Mouse (Mus musculus): Measurements from ENCODE around the gene 1700003E16Rik. TPM values are rescaled to one million over a fixed set of nuclear protein-coding genes. Genes with fewer than 3 reads are reported as not detected.
A peak's percentile ranks its signal among the peaks of the same experiment; 100 is the strongest.

1700003E16Rik gene
- total RNA-seq, 2 experiments from 2014 or later: not detected

- ATAC-seq (replicated peaks; ENCODE audit: low FRiP score, poor library complexity, severe bottlenecking): peak; percentile 67
These were observed 31.3 kb upstream of the 1700003E16Rik start for GRCm38 (mm10) chr6:83124851-83125312.

GRCm38 (mm10) chr6:83125331-83125730, 30.9 kb upstream of the 1700003E16Rik start, which contains the start of gene Ino80b:
Ino80b (minus strand) TSS chr6:83125431.
- ATAC-seq (replicated peaks; ENCODE audit: low FRiP score, poor library complexity, severe bottlenecking): no peak

- ATAC-seq (replicated peaks; ENCODE audit: low FRiP score, poor library complexity, severe bottlenecking): no peak
These were observed 28.8 kb upstream of the 1700003E16Rik start for GRCm38 (mm10) chr6:83127419-83127818.

GRCm38 (mm10) chr6:83131469-83132034, 24.7 kb upstream of the 1700003E16Rik start:
- ATAC-seq (replicated peaks; ENCODE audit: low FRiP score, poor library complexity, severe bottlenecking): no peak

GRCm38 (mm10) chr6:83132176-83132919, 23.9 kb upstream of the 1700003E16Rik start:
- ATAC-seq (replicated peaks; ENCODE audit: low FRiP score, poor library complexity, severe bottlenecking): no peak

GRCm38 (mm10) chr6:83134226-83134625, 22.0 kb upstream of the 1700003E16Rik start:
- no peak for ATAC-seq (replicated peaks; ENCODE audit: low FRiP score, poor library complexity, severe bottlenecking)

GRCm38 (mm10) chr6:83134951-83135513, 21.2 kb upstream of the 1700003E16Rik start, which contains the start of gene Rtkn:
Rtkn (plus strand) TSS chr6:83135463.
- ATAC-seq (replicated peaks; ENCODE audit: low FRiP score, poor library complexity, severe bottlenecking): no peak

- no peak for ATAC-seq (replicated peaks; ENCODE audit: low FRiP score, poor library complexity, severe bottlenecking)
These were observed 20.5 kb upstream of the 1700003E16Rik start for GRCm38 (mm10) chr6:83135571-83136161.

GRCm38 (mm10) chr6:83136291-83136880, 19.8 kb upstream of the 1700003E16Rik start:
- no peak for ATAC-seq (replicated peaks; ENCODE audit: low FRiP score, poor library complexity, severe bottlenecking)

GRCm38 (mm10) chr6:83136881-83137575, 19.2 kb upstream of the 1700003E16Rik start:
- ATAC-seq (replicated peaks; ENCODE audit: low FRiP score, poor library complexity, severe bottlenecking): no peak

- ATAC-seq (replicated peaks; ENCODE audit: low FRiP score, poor library complexity, severe bottlenecking): no peak
These were observed 18.6 kb upstream of the 1700003E16Rik start for GRCm38 (mm10) chr6:83137576-83137950.

GRCm38 (mm10) chr6:83138056-83138455, 18.1 kb upstream of the 1700003E16Rik start:
- no peak for ATAC-seq (replicated peaks; ENCODE audit: low FRiP score, poor library complexity, severe bottlenecking)

GRCm38 (mm10) chr6:83140044-83140443, 16.2 kb upstream of the 1700003E16Rik start:
- no peak for ATAC-seq (replicated peaks; ENCODE audit: low FRiP score, poor library complexity, severe bottlenecking)

GRCm38 (mm10) chr6:83141636-83142035, 14.6 kb upstream of the 1700003E16Rik start:
- no peak for ATAC-seq (replicated peaks; ENCODE audit: low FRiP score, poor library complexity, severe bottlenecking)

- ATAC-seq (replicated peaks; ENCODE audit: low FRiP score, poor library complexity, severe bottlenecking): no peak
These were observed 13.9 kb upstream of the 1700003E16Rik start for GRCm38 (mm10) chr6:83142211-83142731.

- no peak for ATAC-seq (replicated peaks; ENCODE audit: low FRiP score, poor library complexity, severe bottlenecking)
These were observed 13.3 kb upstream of the 1700003E16Rik start for GRCm38 (mm10) chr6:83142886-83143285.

GRCm38 (mm10) chr6:83145209-83145608, 11.0 kb upstream of the 1700003E16Rik start:
- ATAC-seq (replicated peaks; ENCODE audit: low FRiP score, poor library complexity, severe bottlenecking): no peak

- ATAC-seq (replicated peaks; ENCODE audit: low FRiP score, poor library complexity, severe bottlenecking): no peak
These were observed 10.4 kb upstream of the 1700003E16Rik start for GRCm38 (mm10) chr6:83145805-83146204.

- ATAC-seq (replicated peaks; ENCODE audit: low FRiP score, poor library complexity, severe bottlenecking): no peak
These were observed 8.9 kb upstream of the 1700003E16Rik start for GRCm38 (mm10) chr6:83147280-83147679.
